Mouse (Mus musculus) heart, embryonic 14.5 days (tissue): ENCODE data around the gene Rps27. TPM values are rescaled to one million over a fixed set of nuclear protein-coding genes. Genes with fewer than 3 reads are reported as not detected.
A peak's percentile ranks its signal among the peaks of the same experiment; 100 is the strongest.

ENCODE experiments used
- ATAC-seq: fragments of 200-750 bp; cut with Nextera tagmentation; 2 replicates; pipeline ENCODE4 v1.8.0; 2017; ENCODE audit warnings: low read depth, moderate TSS enrichment; ENCODE audit not compliant: insufficient number of reproducible peaks, insufficient read depth, low FRiP score
- H3K27ac ChIP-seq, 2 experiments: fragments of 200-500 bp in 1 of 2; fragments of 300-500 bp in 1 of 2; sonication (generic) in 1 of 2; replicated peaks in 1 of 2; 2 replicates each; pipeline ENCODE4 v1.5.1; 2012 to 2014; ENCODE audit warnings: low read depth in 2 of 2, low read length in 2 of 2, control low read depth in 1 of 2, mild to moderate bottlenecking in 1 of 2, mixed read lengths in 1 of 2; ENCODE audit not compliant: control insufficient read depth in 1 of 2, insufficient read depth in 1 of 2
- H3K27me3 ChIP-seq: fragments of 300-500 bp; sonication (generic); 2 replicates; pipeline ENCODE4 v1.6.1; 2014; ENCODE audit warnings: mild to moderate bottlenecking, low read length, control low read depth; ENCODE audit not compliant: control insufficient read depth, insufficient read depth
- H3K36me3 ChIP-seq: fragments of 300-500 bp; sonication (generic); 2 replicates; pipeline ENCODE4 v1.6.1; 2014; ENCODE audit warnings: mild to moderate bottlenecking, control low read depth, low read length, mixed read lengths; ENCODE audit not compliant: control insufficient read depth, insufficient read depth
- H3K4me1 ChIP-seq, 2 experiments: fragments of 200-500 bp in 1 of 2; fragments of 300-500 bp in 1 of 2; sonication (generic) in 1 of 2; 2 replicates each; pipeline ENCODE4 v1.6.1; 2012 to 2014; ENCODE audit warnings: low read length in 2 of 2, control low read depth in 1 of 2, mixed read lengths in 1 of 2; ENCODE audit not compliant: control insufficient read depth in 2 of 2, insufficient read depth in 2 of 2
- H3K4me2 ChIP-seq: fragments of 300-500 bp; sonication (generic); 2 replicates; pipeline ENCODE4 v1.6.1; 2014; ENCODE audit warnings: mild to moderate bottlenecking, low read length
- H3K4me3 ChIP-seq, 2 experiments: fragments of 200-500 bp in 1 of 2; fragments of 300-500 bp in 1 of 2; sonication (generic) in 1 of 2; 2 replicates each; pipeline ENCODE4 v1.5.1; 2012 to 2014; ENCODE audit warnings: low read length in 2 of 2, mild to moderate bottlenecking in 2 of 2, control low read depth in 1 of 2, low read depth in 1 of 2, moderate library complexity in 1 of 2; ENCODE audit not compliant: control insufficient read depth in 1 of 2, insufficient read depth in 1 of 2
- H3K9ac ChIP-seq: fragments of 300-500 bp; sonication (generic); 2 replicates; pipeline ENCODE4 v1.6.1; 2014; ENCODE audit warnings: mild to moderate bottlenecking, low read length
- H3K9me3 ChIP-seq: fragments of 300-500 bp; sonication (generic); 2 replicates; pipeline ENCODE4 v1.6.1; 2016; ENCODE audit warnings: low read length, control low read depth; ENCODE audit not compliant: control insufficient read depth
- WGBS: fragments of 180-500 bp; shearing (Covaris S2); extraction: QIAGEN DNeasy Blood & Tissue Kit; methylation state at CpG from one replicate; pipeline ENCODE4 v1.1.7; 2014; 5-methylcytosine and 5-hydroxymethylcytosine counted together
- polyA plus RNA-seq: library from polyadenylated mRNA; unstranded; fragments of >200 nt; fragmentation: Nextera tagmentation; extraction: Ambion mirVana; gene quantifications from 2 replicates; pipeline ENCODE4 v1.2.1, GENCODE M21; 2014

The Rps27 gene
- 1,133 and 1,344 TPM in 2 replicates for polyA plus RNA-seq

DNA sequence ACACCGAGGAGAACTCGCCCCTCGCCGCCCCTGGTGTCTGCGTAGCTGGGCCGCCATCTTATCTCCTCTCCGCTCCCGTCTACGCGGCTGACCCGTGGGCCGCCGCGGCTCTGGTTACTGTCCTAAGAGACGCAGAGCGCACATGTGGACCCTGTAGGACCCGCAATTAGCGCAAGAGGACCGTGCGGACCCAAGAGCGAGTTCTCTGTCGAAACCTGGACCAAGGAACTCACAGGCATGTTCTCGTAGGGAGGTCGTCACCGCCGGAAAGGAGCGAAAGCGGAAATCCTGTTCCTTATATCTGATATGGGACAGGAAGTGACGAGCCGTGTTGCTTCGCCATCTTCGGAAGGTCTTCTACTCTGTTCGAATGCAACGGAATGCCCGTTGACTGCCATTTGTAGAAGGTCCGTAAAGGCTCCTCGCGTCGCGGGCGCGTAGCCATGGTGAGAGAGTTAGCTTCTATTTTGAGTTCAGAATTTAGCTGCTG lies at the start of gene Rps27, which contains the start of gene Rab13:
Gene Rps27, minus strand, starts transcription at position 275 of the 490 bp plus-strand sequence.
Gene Rab13, plus strand, starts transcription at position 319 of the 490 bp plus-strand sequence.
- Histone ChIP-seq H3K27ac (peak within 1 kb of the TSS; percentile 86 to 96), H3K36me3 (peaks cover 43% of the 10 kb centered on the region), H3K27me3 (no peaks in the 10 kb centered on the region), H3K4me3 (peak within 1 kb of the TSS; percentile 62 to 95), H3K4me2 (peak within 1 kb of the TSS; percentile 88), H3K4me1 (peaks cover 7 to 21% of the 10 kb centered on the region in 2 experiments; a peak in 3 of 4 replicates), H3K9me3 (no peaks in the 10 kb centered on the region), H3K9ac (peak within 1 kb of the TSS; percentile 85)
- ATAC-seq: peak; percentile 87
- WGBS: under 1% methylated on average over 42 of the region's 42 CpGs

DNA sequence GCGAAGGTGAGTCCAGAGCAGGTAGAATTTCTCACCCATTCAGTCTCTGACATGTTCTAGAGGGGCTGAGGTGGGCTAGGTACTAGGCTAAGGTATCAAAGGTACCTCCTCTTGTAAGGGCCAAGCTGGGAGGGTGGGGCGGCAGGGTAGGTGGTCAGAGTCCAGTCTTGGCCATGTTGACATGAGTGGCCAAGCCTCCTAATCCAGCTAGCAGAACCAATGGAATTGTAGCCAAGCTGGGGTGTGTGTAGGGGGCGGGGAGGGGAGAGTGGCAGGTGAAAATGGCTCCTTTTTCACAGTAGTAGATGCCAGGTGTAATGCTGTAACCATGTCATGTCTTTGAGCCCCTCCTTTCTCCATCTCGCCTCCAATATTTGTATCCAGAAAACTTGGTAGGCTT lies 45.1 kb upstream of the Rps27 start:
- ATAC-seq: no peak
- H3K36me3 ChIP-seq: peaks cover 71% of the 10 kb centered on the region
- H3K27me3 ChIP-seq: no peaks in the 10 kb centered on the region
- H3K9ac ChIP-seq: no peak overlapping the region
- H3K9me3 ChIP-seq: no peaks in the 10 kb centered on the region
- no peak overlapping the region for H3K4me3 ChIP-seq
- H3K4me2 ChIP-seq: no peak overlapping the region
- H3K4me1 ChIP-seq: peaks cover 4 to 10% of the 10 kb centered on the region in 2 experiments
- 90% methylated on average over 4 of the region's 4 CpGs for WGBS
- no peak overlapping the region for H3K27ac ChIP-seq

DNA sequence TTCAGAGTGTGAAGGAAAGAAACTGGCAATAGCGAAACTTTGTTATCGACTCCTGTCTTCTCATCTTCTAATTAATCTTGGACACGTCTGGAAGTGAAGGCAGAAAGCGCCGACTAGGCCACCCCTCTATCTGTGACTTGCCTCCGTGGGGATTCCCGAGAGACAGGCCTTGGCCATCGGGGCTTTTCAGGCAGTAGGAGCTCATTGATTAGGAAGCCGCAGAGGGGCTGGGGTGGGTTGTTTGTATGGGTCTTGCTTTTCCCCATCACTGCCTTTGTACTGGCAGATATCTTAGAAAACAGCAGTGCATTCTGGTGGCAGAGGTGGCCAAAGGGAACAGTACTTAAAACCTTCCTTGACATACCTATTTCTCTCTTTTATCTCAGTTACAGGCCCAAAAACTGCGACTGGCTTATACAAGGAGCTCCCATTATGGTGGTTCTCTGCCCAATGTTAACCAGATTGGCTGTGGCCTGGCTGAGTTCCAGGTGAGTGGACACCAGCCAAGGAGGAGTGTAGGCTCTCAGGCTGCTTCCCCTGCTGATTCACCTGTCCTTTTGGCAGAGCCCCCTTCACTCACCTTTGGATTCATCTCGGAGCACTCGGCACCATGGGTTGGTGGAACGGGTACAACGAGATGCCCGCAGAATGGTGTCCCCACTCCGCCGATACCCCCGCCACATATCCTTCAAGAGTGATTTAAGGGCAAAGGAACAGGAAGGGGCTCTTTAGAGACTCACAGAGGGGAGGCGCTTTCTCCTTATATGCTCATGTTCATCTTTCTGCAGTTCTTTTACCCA lies 43.5 kb upstream of the Rps27 start:
- H3K27ac ChIP-seq: no peak overlapping the region
- WGBS: 89% methylated on average over 19 of the region's 19 CpGs
- H3K36me3 ChIP-seq: peaks cover 55% of the 10 kb centered on the region
- peaks cover 4 to 10% of the 10 kb centered on the region in 2 experiments for H3K4me1 ChIP-seq
- H3K4me2 ChIP-seq: no peak overlapping the region
- ATAC-seq: no peak
- no peaks in the 10 kb centered on the region for H3K27me3 ChIP-seq
- no peaks in the 10 kb centered on the region for H3K9me3 ChIP-seq
- H3K9ac ChIP-seq: no peak overlapping the region
- no peak overlapping the region for H3K4me3 ChIP-seq

DNA sequence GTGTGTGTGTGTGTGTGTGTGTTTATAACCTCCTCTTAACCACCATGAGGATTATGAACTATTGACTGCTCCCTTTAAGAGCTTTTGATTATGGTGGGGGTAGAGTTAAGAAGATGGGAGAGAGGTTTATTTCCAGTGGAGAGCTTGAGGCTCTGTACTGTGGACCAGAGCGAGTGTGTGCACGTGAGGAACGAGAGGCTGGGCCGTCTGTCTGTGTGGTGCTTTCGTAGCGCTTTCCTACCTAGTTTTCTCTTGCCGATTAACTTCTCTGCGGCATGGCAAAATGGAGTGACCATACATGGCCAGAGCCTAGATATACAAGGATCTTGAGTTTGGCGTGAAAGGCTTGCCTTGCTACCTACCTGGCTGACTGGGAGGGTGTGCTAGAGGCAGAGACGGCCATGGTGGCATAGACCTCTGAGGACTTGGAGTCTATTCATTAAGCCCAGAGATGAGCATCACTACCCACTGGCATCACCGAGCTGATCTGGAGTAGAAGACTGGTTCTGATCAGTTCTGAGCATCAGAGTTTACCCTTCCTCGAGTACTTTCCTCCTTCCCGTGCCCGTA lies 42.4 kb upstream of the Rps27 start:
- Histone ChIP-seq H3K9ac (0 out of 2 replicates have a peak overlapping the region, but pooled peaks have one; percentile 87), H3K27me3 (no peaks in the 10 kb centered on the region), H3K27ac (no peak overlapping the region), H3K4me1 (peaks cover 4 to 10% of the 10 kb centered on the region in 2 experiments), H3K4me2 (peak overlapping the region; percentile 89), H3K36me3 (peaks cover 53% of the 10 kb centered on the region), H3K9me3 (no peaks in the 10 kb centered on the region), H3K4me3 (no peak overlapping the region)
- no peak for ATAC-seq
- 89% methylated on average over 14 of the region's 14 CpGs for WGBS

DNA sequence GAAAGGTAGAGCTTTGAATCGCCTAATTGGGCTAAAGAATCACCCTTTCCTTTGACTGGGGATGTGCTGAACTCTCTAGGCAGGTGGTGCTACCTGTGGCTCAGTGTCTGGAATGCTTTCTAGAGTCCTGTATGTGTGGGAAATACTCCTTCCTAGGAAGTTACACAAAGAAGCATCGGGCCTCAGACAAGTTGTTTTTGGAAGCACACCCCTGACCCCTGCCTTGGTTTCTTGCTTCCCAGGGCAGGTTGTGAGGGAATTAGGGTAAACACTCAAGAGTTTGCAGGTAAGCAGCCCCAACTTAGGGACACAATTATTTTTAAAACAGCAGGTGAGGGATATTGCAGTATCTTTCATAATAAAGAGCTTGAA lies 41.7 kb upstream of the Rps27 start:
- peaks cover 6 to 12% of the 10 kb centered on the region in 2 experiments for H3K4me1 ChIP-seq
- peaks cover 53% of the 10 kb centered on the region for H3K36me3 ChIP-seq
- H3K4me2 ChIP-seq: peak overlapping the region; percentile 89
- peak overlapping the region; percentile 79 to 95; a peak in 2 of 4 replicates for H3K27ac ChIP-seq
- peak overlapping the region; percentile 87 to 100 for H3K4me3 ChIP-seq
- H3K9ac ChIP-seq: peak overlapping the region; percentile 87
- 19% methylated on average over 2 of the region's 2 CpGs for WGBS
- no peaks in the 10 kb centered on the region for H3K9me3 ChIP-seq
- ATAC-seq: no peak
- H3K27me3 ChIP-seq: no peaks in the 10 kb centered on the region

DNA sequence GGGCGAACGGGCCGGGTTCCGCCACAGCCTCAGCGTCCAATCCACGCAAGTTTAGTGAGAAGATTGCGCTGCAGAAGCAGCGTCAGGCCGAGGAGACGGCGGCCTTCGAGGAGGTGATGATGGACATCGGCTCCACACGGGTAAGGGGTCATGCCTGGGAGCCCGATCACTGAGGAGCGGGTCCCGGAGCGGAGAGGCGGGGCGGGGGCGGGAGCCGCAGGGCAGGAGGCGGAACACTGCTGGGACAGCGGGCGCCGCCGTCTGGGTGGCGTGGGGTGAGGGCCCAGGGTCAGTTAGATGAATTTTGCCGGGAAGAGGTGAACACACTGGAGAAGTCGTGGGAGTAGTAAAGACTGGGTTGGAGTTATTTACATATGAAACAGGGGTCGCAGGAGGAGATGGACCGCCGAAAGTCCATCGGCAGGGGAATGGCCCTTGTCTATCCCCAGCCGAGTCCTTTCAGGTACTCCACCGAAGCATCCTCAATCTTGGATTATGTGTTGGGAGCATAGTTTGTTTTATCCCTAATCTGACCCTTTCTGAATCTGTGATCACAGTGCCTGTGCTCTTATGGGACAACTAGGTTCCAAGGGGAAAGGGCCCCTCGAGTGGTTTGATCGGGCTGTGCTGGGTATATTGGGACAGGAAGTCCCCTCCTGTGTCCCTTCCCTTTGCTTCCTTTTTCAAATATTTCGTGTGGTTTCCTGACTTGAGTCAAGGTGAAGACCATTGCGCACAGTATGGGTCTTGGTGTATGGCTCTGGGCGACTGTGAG lies 41.2 kb upstream of the Rps27 start:
- peak overlapping the region; percentile 87 for H3K9ac ChIP-seq
- no peaks in the 10 kb centered on the region for H3K27me3 ChIP-seq
- peaks cover 50% of the 10 kb centered on the region for H3K36me3 ChIP-seq
- peak overlapping the region; percentile 89 for H3K4me2 ChIP-seq
- H3K27ac ChIP-seq: peak overlapping the region; percentile 79 to 95
- H3K9me3 ChIP-seq: no peaks in the 10 kb centered on the region
- peaks cover 6 to 13% of the 10 kb centered on the region in 2 experiments for H3K4me1 ChIP-seq
- under 1% methylated on average over 41 of the region's 41 CpGs for WGBS
- peak overlapping the region; percentile 87 to 100 for H3K4me3 ChIP-seq
- ATAC-seq: peak; percentile 75
